Mouse (Mus musculus): ENCODE measurements around the gene Gm5938.

The Gm5938 gene

DNA sequence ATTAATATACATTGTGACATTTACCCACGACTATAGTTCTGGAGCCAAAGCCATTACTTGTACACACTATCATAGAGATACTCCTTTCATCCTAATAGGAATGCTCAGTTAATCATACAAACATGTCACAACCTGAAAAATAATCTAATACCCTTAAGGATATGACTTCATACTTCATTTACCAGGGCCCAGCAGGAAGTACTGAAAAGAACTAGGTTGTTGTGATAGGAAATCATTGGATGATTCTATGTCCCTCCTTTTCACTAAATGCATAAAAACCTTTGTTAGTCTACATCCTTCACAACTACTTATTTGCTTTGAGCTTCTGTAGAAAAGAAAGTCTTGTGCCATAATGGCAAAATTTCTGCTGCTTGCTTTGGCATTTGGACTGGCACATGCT, at the start of gene Gm5938:
Gene Gm5938 (plus strand): TSS at position 301 of the 400 bp plus-strand sequence.
- DNase-seq (ENCODE audit: low read depth, low spot score): no peak

DNA sequence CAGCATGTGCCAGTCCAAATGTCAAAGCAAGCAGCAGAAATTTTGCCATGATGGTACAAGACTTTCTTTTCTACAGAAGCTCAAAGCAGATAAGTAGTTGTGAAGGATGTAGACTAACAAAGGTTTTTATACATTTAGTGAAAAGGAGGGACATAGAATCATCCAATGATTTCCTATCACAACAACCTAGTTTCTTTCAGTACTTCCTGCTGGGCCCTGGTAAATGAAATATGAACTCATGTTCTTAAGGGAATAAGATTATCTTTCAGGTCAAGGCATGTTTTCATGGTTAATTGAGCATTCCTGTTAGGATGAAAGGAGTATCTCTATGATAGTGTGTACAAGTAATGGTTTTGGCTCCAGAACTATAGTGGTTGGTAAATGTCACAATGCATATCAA, 34.0 kb upstream of the Gm5938 start, which contains the start of gene Obp1a:
Gene Obp1a (minus strand): TSS at position 101 of the 400 bp plus-strand sequence.
- DNase-seq (ENCODE audit: low read depth, low spot score): no peak
